Mouse (Mus musculus) layer of hippocampus, adult 8-10 months (tissue): ENCODE measurements around the gene Spty2d1. TPM values are rescaled to one million over a fixed set of nuclear protein-coding genes. Genes with fewer than 3 reads are reported as not detected.

Source experiments
- DNase-seq, 2 experiments: peaks; one replicate each; pipeline ENCODE4 v3.0.0; 2022; ENCODE audit warnings: low spot score in 2 of 2
- total RNA-seq, 4 experiments: library from RNA; stranded (reverse); gene quantifications; 2 replicates each; pipeline ENCODE4 v1.2.4; 2022

Gene Spty2d1
- total RNA-seq, 4 experiments from 2014 or later = 15.1 to 17.6 (median 16.2) TPM

GRCm38 (mm10) chr7:47022482-47022881, 14.3 kb upstream of the Spty2d1 start:
- DNase-seq = no peak

- DNase-seq = no peak
Observed at GRCm38 (mm10) chr7:47020956-47021355, 12.7 kb upstream of the Spty2d1 start.

GRCm38 (mm10) chr7:47019641-47020040, 11.4 kb upstream of the Spty2d1 start:
- DNase-seq = peak; percentile 28 to 39

- no peak for DNase-seq
Observed at GRCm38 (mm10) chr7:47017146-47017545, 8.9 kb upstream of the Spty2d1 start.

- no peak for DNase-seq
Observed at GRCm38 (mm10) chr7:47016602-47017001, 8.4 kb upstream of the Spty2d1 start.

GRCm38 (mm10) chr7:47015390-47016065, 7.3 kb upstream of the Spty2d1 start:
- DNase-seq = peak; percentile 71 to 72

GRCm38 (mm10) chr7:47014564-47015389, 6.6 kb upstream of the Spty2d1 start:
- no peak for DNase-seq

- DNase-seq = no peak
Observed at GRCm38 (mm10) chr7:47013131-47013767, 5.0 kb upstream of the Spty2d1 start.

- DNase-seq = no peak
Observed at GRCm38 (mm10) chr7:47007818-47008167, 418 bp downstream of the Spty2d1 start.

- no peak for DNase-seq
Observed at GRCm38 (mm10) chr7:47007109-47007780, 966 bp downstream of the Spty2d1 start.

- DNase-seq = no peak
Observed at GRCm38 (mm10) chr7:47003411-47004115, 4.6 kb downstream of the Spty2d1 start.

GRCm38 (mm10) chr7:47001900-47002275, 6.3 kb downstream of the Spty2d1 start:
- DNase-seq = no peak

GRCm38 (mm10) chr7:47001125-47001899, 6.9 kb downstream of the Spty2d1 start:
- DNase-seq = no peak

GRCm38 (mm10) chr7:47000644-47000983, 7.6 kb downstream of the Spty2d1 start:
- peak; percentile 28 to 43 for DNase-seq

GRCm38 (mm10) chr7:46999983-47000643, 8.1 kb downstream of the Spty2d1 start:
- DNase-seq = no peak

GRCm38 (mm10) chr7:46998942-46999341, 9.3 kb downstream of the Spty2d1 start:
- no peak for DNase-seq

GRCm38 (mm10) chr7:46997644-46998395, 10.4 kb downstream of the Spty2d1 start:
- DNase-seq = no peak

GRCm38 (mm10) chr7:46997008-46997407, 11.2 kb downstream of the Spty2d1 start:
- no peak for DNase-seq

- DNase-seq = no peak
Observed at GRCm38 (mm10) chr7:46995558-46995957, 12.7 kb downstream of the Spty2d1 start.
